In the genomic region with DNA sequence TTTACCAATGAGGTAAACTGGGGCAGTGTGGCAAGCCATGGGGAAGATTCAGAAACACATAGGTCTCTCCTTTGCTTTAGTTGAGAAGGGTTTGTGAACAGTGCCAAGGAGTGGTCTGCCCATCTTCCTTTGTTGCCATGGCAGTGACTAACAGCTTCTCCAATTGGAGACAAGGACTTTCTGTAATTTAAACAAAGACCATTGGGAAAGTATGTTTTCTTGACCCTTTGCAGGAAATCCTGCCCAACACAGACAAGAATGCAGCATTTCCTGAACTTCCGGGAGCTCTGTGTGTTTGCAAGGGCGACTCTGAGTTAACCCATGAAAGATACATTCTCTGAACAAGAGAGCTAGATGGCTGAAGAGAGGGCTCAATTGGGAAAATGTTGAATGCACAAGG, we compare ENCODE assay signal across 10 mouse cellular contexts.
DNase-seq lines count a peak whose midpoint lies in the region; ATAC-seq and TF ChIP-seq lines count a peak whose summit lies in the region.
"Had no signal": no experiment of that assay in that cellular context is flagged by ENCODE, and none has a peak within 500 bp of the region (broad histone marks: within the 10 kb centered on the region; RNA-seq: fewer than 3 reads in every experiment).

No protein-coding gene starts in this region.

- intact Hi-C loops in heart, postnatal 14 days (cut with DNase I) = loop anchor here (5.0 kb wide), 1 partner anchor 89 kb away; the partner anchor contains the start of gene Zbtb18

- no peaks in the 10 kb centered on the region for H3K4me1 ChIP-seq in lung, embryonic 14.5 days (ENCODE audit: insufficient read depth)
- H3K4me1 ChIP-seq in forebrain, embryonic 13.5 days = no peaks in the 10 kb centered on the region

- H3K27me3 ChIP-seq in lung, embryonic 14.5 days (ENCODE audit: insufficient read depth, low read length) = no peaks in the 10 kb centered on the region
- H3K27me3 ChIP-seq in forebrain, embryonic 13.5 days = no peaks in the 10 kb centered on the region

- ATAC-seq in lung, embryonic 14.5 days (ENCODE audit: insufficient read depth) = peak; percentile 49; the same call in 1 of the 2 replicates
- ATAC-seq in forebrain, embryonic 13.5 days = no peak
- ATAC-seq: intestine, embryonic 16.5 days had no signal

- H3K36me3 ChIP-seq in lung, embryonic 14.5 days (ENCODE audit: insufficient read depth) = no peaks in the 10 kb centered on the region
- no peaks in the 10 kb centered on the region for H3K36me3 ChIP-seq in forebrain, embryonic 13.5 days (ENCODE audit: poor library complexity, severe bottlenecking)

- TF ChIP-seq CTCF in lung, embryonic 14.5 days (IDR thresholded peaks at IDR 0.05; ENCODE audit: low read depth) = no peak

- no peak overlapping the region for H3K9ac ChIP-seq in lung, embryonic 14.5 days
- H3K9ac ChIP-seq in forebrain, embryonic 13.5 days = no peak overlapping the region

- H3K27ac ChIP-seq in lung, embryonic 14.5 days (ENCODE audit: low read depth) = 0 out of 2 replicates have a peak overlapping the region, but pooled peaks have one; percentile 16
- no peak overlapping the region for H3K27ac ChIP-seq in forebrain, embryonic 13.5 days

- DNase-seq in adrenal gland, postnatal 10 days = peak; percentile 18
- no peak for DNase-seq in adrenal gland, adult 2 months
- DNase-seq in 416B (ENCODE audit: low read depth) = peak; percentile 75
- peak; percentile 11 to 37 for DNase-seq in heart, postnatal 14 days
- peak; percentile 70 for DNase-seq in lung, embryonic 14.5 days
- no peak for DNase-seq in right cerebral cortex, adult 2 months (ENCODE audit: low spot score in 2 of 2)
- DNase-seq in right cerebral cortex, postnatal 14 days = no peak
- DNase-seq: right cerebral cortex, adult 18-20 months had no signal

- 24% methylated on average over 2 of the region's 2 CpGs for WGBS in lung, embryonic 14.5 days
- WGBS in forebrain, embryonic 13.5 days = 83% methylated on average over 2 of the region's 2 CpGs

- no peak overlapping the region for H3K4me2 ChIP-seq in lung, embryonic 14.5 days
- H3K4me2 ChIP-seq in forebrain, embryonic 13.5 days = no peak overlapping the region

- no peak overlapping the region for H3K4me3 ChIP-seq in lung, embryonic 14.5 days (ENCODE audit: low read depth, low read length)
- H3K4me3 ChIP-seq in forebrain, embryonic 13.5 days = no peak overlapping the region

- H3K9me3 ChIP-seq in lung, embryonic 14.5 days (ENCODE audit: low read depth, low read length) = no peaks in the 10 kb centered on the region
- H3K9me3 ChIP-seq in forebrain, embryonic 13.5 days (replicated peaks) = no peaks in the 10 kb centered on the region

Comparison
In these comparisons a context has a peak if more than half of its experiments do, and no peak if none do; other contexts are left out.
1. DNase-seq: peak in adrenal gland, postnatal 10 days (single experiment), 416B (single experiment), heart, postnatal 14 days (2 of 2) and lung, embryonic 14.5 days (single experiment); none in adrenal gland, adult 2 months (single experiment), right cerebral cortex, adult 2 months (0 of 2) and right cerebral cortex, postnatal 14 days (single experiment).